Mouse (Mus musculus) layer of hippocampus, adult 6 months (tissue): ENCODE results near the gene Gm9736. TPM values are rescaled to one million over a fixed set of nuclear protein-coding genes. Genes with fewer than 3 reads are reported as not detected.

Source experiments
- long read RNA-seq, 2 experiments: library from polyadenylated mRNA; unstranded; transcript quantifications; one replicate each; pipeline ENCODE4 v2.0.0; 2019 to 2020
- polyA plus RNA-seq: library from polyadenylated mRNA; unstranded; fragments of <200 nt; fragmentation: Nextera tagmentation; gene quantifications from 2 replicates; pipeline ENCODE4 v1.2.3, GENCODE M21; 2021

The Gm9736 gene
- not detected in 2 replicates for polyA plus RNA-seq
- long read RNA-seq, experiment 1: 0 reads
- long read RNA-seq, experiment 2: 0 reads

DNA sequence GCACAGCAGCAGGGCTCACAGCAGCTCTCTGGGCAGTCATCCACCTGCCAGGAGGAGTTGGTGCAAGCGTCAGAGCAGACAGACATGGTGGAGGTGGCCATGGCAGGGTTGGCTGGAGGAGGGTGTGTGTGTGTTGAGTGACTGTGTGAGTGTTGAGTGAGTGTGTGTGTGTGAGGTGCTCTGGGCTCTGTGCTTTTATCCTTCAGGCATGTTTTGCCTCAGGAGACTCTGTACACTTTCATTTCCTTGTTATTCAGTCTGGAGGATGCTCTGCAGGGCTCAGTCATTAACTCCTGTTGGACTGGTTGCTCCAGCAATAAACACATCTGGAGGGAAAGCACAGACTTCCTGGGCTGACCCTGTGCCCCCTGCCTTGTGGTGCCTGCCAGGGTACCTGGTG, at the start of gene Gm9736:
Gm9736 (minus strand) TSS at position 101 of the 400 bp plus-strand sequence.

GRCm38 (mm10) chr10:77798921-77799508, 47.9 kb upstream of the Gm9736 start, which contains the start of gene Gm19668:
Gene Gm19668 (minus strand): TSS chr10:77799133.

GRCm38 (mm10) chr10:77794976-77795375, 43.8 kb upstream of the Gm9736 start, which contains the start of gene Gm9639:
Gene Gm9639 (minus strand): TSS chr10:77795076.

GRCm38 (mm10) chr10:77787876-77788275, 36.7 kb upstream of the Gm9736 start, which contains the start of gene Gm7137:
Gene Gm7137 (minus strand): TSS chr10:77788200.

DNA sequence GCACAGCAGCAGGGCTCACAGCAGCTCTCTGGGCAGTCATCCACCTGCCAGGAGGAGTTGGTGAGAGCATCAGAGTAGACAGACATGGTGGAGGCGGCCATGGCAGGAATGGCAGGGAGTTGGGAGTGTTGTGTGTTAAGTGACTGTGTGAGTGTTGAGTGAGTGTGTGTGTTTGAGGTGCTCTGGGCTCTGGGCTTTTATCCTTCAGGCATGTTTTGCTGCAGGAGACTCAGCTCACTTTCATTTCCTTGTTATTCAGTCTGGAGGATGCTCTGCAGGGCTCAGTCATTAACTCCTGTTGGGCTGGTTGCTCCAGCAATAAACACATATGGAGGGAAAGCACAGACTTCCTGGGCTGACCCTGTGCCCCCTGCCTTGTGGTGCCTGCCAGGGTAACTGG, 31.3 kb upstream of the Gm9736 start, which contains the start of gene Gm3250:
Gm3250 (minus strand) TSS at position 101 of the 400 bp plus-strand sequence.

DNA sequence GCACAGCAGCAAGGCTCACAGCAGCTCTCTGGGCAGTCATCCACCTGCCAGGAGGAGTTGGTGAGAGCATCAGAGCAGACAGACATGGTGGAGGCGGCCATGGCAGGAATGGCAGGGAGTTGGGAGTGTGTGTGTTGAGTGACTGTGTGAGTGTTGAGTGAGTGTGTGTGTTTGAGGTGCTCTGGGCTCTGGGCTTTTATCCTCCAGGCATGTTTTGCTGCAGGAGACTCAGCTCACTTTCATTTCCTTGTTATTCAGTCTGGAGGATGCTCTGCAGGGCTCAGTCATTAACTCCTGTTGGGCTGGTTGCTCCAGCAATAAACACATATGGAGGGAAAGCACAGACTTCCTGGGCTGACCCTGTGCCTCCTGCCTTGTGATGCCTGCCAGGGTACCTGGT, 25.7 kb upstream of the Gm9736 start, which contains the start of gene Gm7138:
Gm7138 (minus strand) TSS at position 101 of the 400 bp plus-strand sequence.

GRCm38 (mm10) chr10:77771225-77771624, 20.1 kb upstream of the Gm9736 start, which contains the start of gene Gm3238:
Gene Gm3238 (minus strand): TSS chr10:77771325.

DNA sequence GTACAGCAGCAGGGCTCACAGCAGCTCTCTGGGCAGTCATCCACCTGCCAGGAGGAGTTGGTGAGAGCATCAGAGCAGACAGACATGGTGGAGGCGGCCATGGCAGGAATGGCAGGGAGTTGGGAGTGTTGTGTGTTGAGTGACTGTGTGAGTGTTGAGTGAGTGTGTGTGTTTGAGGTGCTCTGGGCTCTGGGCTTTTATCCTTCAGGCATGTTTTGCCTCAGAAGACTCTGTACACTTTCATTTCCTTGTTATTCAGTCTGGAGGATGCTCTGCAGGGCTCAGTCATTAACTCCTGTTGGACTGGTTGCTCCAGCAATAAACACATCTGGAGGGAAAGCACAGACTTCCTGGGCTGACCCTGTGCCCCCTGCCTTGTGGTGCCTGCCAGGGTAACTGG, 8.4 kb upstream of the Gm9736 start, which contains the start of gene Gm3233:
Gm3233 (minus strand) TSS at position 101 of the 400 bp plus-strand sequence.

DNA sequence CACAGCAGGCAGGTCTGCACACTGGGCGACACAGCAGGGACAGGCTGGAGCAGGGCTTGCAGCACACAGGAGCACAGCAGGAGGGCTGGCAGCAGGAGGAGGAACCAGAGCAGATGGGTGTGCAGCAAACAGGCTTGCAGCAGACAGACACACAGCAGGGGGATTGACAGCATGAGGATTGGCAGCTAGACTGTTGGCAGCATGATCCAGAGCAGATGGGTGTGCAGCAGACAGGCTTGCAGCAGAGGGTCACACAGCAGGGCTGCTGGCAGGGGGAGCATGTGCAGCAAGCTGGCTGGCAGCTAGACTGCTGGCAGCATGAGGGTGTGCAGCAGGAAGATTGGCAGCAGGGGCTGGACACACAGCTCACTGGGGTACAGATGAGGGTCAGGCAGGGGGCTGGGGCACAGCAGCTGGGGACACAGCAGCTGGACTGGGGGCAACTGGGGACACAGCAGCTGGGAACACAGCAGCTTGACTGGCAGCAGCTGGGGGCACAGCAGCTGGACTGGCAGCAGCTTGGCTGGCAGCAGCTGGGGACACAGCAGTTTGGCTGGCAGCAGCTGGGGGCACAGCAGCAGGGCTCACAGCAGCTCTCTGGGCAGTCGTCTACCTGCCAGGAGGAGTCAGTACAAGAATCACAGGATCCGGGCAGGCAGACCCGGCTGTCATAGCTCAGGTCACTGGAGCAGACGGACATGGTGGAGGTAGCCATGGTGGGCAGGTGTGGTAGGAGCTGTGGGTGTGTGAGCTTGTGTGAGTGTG, 9.0 kb downstream of the Gm9736 start, which contains the start of gene Gm18596:
Gm18596 (minus strand) TSS at position 715 of the 765 bp plus-strand sequence.

DNA sequence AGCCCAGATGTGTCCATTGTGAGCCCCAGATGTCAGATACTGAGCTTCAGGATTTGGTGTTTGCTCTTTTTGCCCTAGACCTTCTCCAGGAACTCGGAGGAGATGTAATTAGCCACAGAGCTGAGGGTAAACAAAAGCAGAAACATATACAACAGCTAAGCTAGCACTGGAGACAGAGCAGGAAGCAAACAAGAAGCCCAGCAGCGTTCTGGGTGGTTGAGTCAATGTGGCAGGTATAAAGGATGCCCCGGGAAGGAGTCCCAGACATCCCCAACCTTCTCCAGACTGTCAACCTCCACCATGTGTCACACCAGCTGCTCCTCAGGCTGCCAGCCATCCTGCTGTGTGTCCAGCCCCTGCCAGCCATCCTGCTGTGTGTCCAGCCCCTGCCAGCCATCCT, 25.0 kb downstream of the Gm9736 start, which contains the start of gene Gm10100:
Gm10100 (plus strand) TSS at position 301 of the 400 bp plus-strand sequence.

GRCm38 (mm10) chr10:77720299-77720698, 30.9 kb downstream of the Gm9736 start, which contains the start of gene Krtap12-1:
Gene Krtap12-1 (plus strand): TSS chr10:77720599.

GRCm38 (mm10) chr10:77715507-77715906, 35.6 kb downstream of the Gm9736 start, which contains the start of gene Gm10142:
Gene Gm10142 (plus strand): TSS chr10:77715807.

DNA sequence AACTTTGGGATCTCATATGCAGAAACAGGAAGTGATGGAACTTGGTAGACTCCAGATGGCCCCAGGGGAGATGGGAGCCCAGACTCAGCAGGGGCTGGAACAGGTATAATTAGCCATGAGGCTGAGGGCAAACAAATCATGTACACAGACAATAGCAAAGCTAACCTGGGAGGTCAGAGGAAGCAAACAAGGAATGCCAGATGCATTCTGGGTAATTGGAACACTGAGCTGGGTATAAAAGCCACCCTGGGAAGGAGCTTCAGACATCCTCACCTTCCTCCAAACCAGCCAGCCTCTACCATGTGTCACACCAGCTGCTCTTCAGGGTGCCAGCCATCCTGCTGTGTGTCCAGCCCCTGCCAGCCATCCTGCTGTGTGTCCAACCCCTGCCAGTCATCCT, 40.0 kb downstream of the Gm9736 start, which contains the start of gene Gm10024:
Gm10024 (plus strand) TSS at position 301 of the 400 bp plus-strand sequence.

DNA sequence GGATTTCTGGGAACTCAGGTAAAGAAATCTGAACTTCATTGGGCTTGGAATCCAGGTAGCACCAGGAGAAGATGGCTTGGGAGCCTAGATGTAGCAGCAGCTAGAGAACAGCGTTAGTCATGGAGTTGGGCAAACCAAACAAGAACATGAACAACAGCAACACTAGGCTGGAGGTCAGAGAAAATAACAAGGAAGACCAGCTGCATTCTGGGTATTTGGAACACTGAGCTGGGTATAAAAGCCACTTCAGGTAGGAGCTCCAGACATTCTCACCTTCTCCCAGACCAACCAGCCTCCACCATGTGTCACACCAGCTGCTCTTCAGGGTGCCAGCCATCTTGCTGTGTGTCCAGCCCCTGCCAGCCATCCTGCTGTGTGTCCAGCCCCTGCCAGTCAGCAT, 44.8 kb downstream of the Gm9736 start, which contains the start of gene Gm10272:
Gm10272 (plus strand) TSS at position 301 of the 400 bp plus-strand sequence.

Other genes with a start within 250 kb of the Gm9736 start
- 26.3 and 30.1 TPM in 2 replicates for gene Fam207a, start 235.6 kb downstream of the Gm9736 start, polyA plus RNA-seq
- 6.9 and 7.4 TPM in 2 replicates for gene Itgb2, start 221.1 kb downstream of the Gm9736 start, polyA plus RNA-seq
- 78.1 and 78.4 TPM in 2 replicates for gene Pttg1ip, start 169.6 kb downstream of the Gm9736 start, polyA plus RNA-seq
- gene Sumo3, start 145.3 kb downstream of the Gm9736 start, polyA plus RNA-seq: 138 and 169 TPM in 2 replicates
- 2.2 and 4.3 TPM in 2 replicates for gene Gm49325, start 145.2 kb downstream of the Gm9736 start, polyA plus RNA-seq
- 64.6 and 69.3 TPM in 2 replicates for gene Ube2g2, start 129.1 kb downstream of the Gm9736 start, polyA plus RNA-seq
- gene Tspear, start 64.8 kb downstream of the Gm9736 start, polyA plus RNA-seq: 0.09 and 0.26 TPM in 2 replicates
- gene Gm19402, start 60.6 kb downstream of the Gm9736 start, polyA plus RNA-seq: not detected in 2 replicates
- gene Gm9508, start 54.1 kb downstream of the Gm9736 start, polyA plus RNA-seq: not detected in 2 replicates
- not detected in 2 replicates for gene Gm10272, start 44.7 kb downstream of the Gm9736 start, polyA plus RNA-seq
- not detected in 2 replicates for gene Gm10024, start 39.9 kb downstream of the Gm9736 start, polyA plus RNA-seq
- not detected in 2 replicates for gene Gm10142, start 35.5 kb downstream of the Gm9736 start, polyA plus RNA-seq
- gene Krtap12-1, start 30.8 kb downstream of the Gm9736 start, polyA plus RNA-seq: not detected in 2 replicates
- not detected in 2 replicates for gene Gm10100, start 24.9 kb downstream of the Gm9736 start, polyA plus RNA-seq
- gene Gm18596, start 8.7 kb downstream of the Gm9736 start, polyA plus RNA-seq: not detected in 2 replicates
- gene Gm3233, start 8.3 kb upstream of the Gm9736 start, polyA plus RNA-seq: not detected in 2 replicates
- not detected in 2 replicates for gene Gm3238, start 20.0 kb upstream of the Gm9736 start, polyA plus RNA-seq
- gene Gm7138, start 25.6 kb upstream of the Gm9736 start, polyA plus RNA-seq: not detected in 2 replicates
- gene Gm3250, start 31.2 kb upstream of the Gm9736 start, polyA plus RNA-seq: not detected in 2 replicates
- gene Gm7137, start 36.8 kb upstream of the Gm9736 start, polyA plus RNA-seq: not detected in 2 replicates
- gene Gm9639, start 43.7 kb upstream of the Gm9736 start, polyA plus RNA-seq: not detected in 2 replicates
- gene Gm19668, start 47.8 kb upstream of the Gm9736 start, polyA plus RNA-seq: not detected in 2 replicates
- not detected in 2 replicates for gene Gm9507, start 60.5 kb upstream of the Gm9736 start, polyA plus RNA-seq
- not detected in 2 replicates for gene Gm2696, start 63.3 kb upstream of the Gm9736 start, polyA plus RNA-seq
- gene Krtap10-4, start 75.7 kb upstream of the Gm9736 start, polyA plus RNA-seq: not detected in 2 replicates
- gene Krtap10-10, start 84.6 kb upstream of the Gm9736 start, polyA plus RNA-seq: not detected in 2 replicates
- gene Gm36176, start 95.4 kb upstream of the Gm9736 start, polyA plus RNA-seq: not detected in 2 replicates
- gene Gm10318, start 101.5 kb upstream of the Gm9736 start, polyA plus RNA-seq: not detected in 2 replicates
- not detected in 2 replicates for gene Gm3285, start 110.6 kb upstream of the Gm9736 start, polyA plus RNA-seq
- 2.7 and 2.9 TPM in 2 replicates for gene Lrrc3, start 151.2 kb upstream of the Gm9736 start, polyA plus RNA-seq
- gene Trpm2, start 219.2 kb upstream of the Gm9736 start, polyA plus RNA-seq: 5.7 and 6.1 TPM in 2 replicates
- gene 1810043G02Rik, start 227.2 kb upstream of the Gm9736 start, polyA plus RNA-seq: 52.6 and 57.3 TPM in 2 replicates